Mouse (Mus musculus) midbrain, postnatal 0 days (tissue): ENCODE measurements at regions not wholly inside any gene's neighbourhood (a gene's known extent, or its start where the extent isn't known, plus 50 kb on each side); places are given as distances from the start of the nearest gene placed in this dataset.

Source experiments
- ATAC-seq: fragments of 200-750 bp; cut with Nextera tagmentation; 2 replicates; pipeline ENCODE4 v1.8.0; 2017; ENCODE audit warnings: moderate number of reproducible peaks, mild to moderate bottlenecking, moderate TSS enrichment, moderate library complexity; ENCODE audit not compliant: low FRiP score
- DNase-seq: peaks from one replicate; pipeline ENCODE4 v3.0.0-alpha.2; 2015; ENCODE audit warnings: low spot score
- H3K27ac ChIP-seq: fragments of 300-500 bp; sonication (generic); 2 replicates; pipeline ENCODE4 v1.5.1; 2014; ENCODE audit warnings: low read depth, mild to moderate bottlenecking, low read length, mixed read lengths
- H3K27me3 ChIP-seq: fragments of 300-500 bp; sonication (generic); 2 replicates; pipeline ENCODE4 v1.6.1; 2014; ENCODE audit warnings: low read length, control low read depth, mixed read lengths; ENCODE audit not compliant: insufficient read depth
- H3K36me3 ChIP-seq: fragments of 300-500 bp; sonication (generic); 2 replicates; pipeline ENCODE4 v1.6.1; 2014; ENCODE audit warnings: low read length, control low read depth, mixed read lengths; ENCODE audit not compliant: insufficient read depth
- H3K4me1 ChIP-seq: fragments of 300-500 bp; sonication (generic); 2 replicates; pipeline ENCODE4 v1.6.1; 2014; ENCODE audit warnings: mild to moderate bottlenecking, control low read depth, antibody characterized with exemption, low read length, mixed read lengths; ENCODE audit not compliant: insufficient read depth
- H3K4me2 ChIP-seq: fragments of 300-500 bp; sonication (generic); 2 replicates; pipeline ENCODE4 v1.6.1; 2014; ENCODE audit warnings: low read depth, mild to moderate bottlenecking, low read length, mixed read lengths; ENCODE audit not compliant: poor library complexity, severe bottlenecking
- H3K4me3 ChIP-seq: fragments of 300-500 bp; sonication (generic); 2 replicates; pipeline ENCODE4 v1.5.1; 2014; ENCODE audit warnings: low read depth, mild to moderate bottlenecking, low read length, moderate library complexity
- H3K9ac ChIP-seq: fragments of 300-500 bp; sonication (generic); replicated peaks from 2 replicates; pipeline ENCODE4 v1.6.1; 2014; ENCODE audit warnings: mild to moderate bottlenecking, low read length, moderate library complexity, mixed read lengths; ENCODE audit not compliant: poor library complexity, severe bottlenecking
- H3K9me3 ChIP-seq: fragments of 300-500 bp; sonication (generic); 2 replicates; pipeline ENCODE4 v1.6.1; 2016; ENCODE audit warnings: low read length, control low read depth
- CTCF ChIP-seq: IDR thresholded peaks from 2 replicates; pipeline ENCODE4 v1.5.1; 2016; ENCODE audit warnings: antibody characterized with exemption, mild to moderate bottlenecking
- WGBS: fragments of 180-500 bp; shearing (Covaris S2); extraction: QIAGEN DNeasy Blood & Tissue Kit; methylation state at CpG from one replicate; pipeline ENCODE4 v1.1.7; 2014; 5-methylcytosine and 5-hydroxymethylcytosine counted together

- Histone ChIP-seq H3K9me3 (no peaks in the 10 kb centered on the region), H3K27me3 (no peaks in the 10 kb centered on the region), H3K27ac (peak overlapping the region; percentile 83), H3K36me3 (no peaks in the 10 kb centered on the region), H3K9ac (peak overlapping the region; percentile 29), H3K4me2 (peak overlapping the region; percentile 62), H3K4me3 (peak overlapping the region; percentile 34), H3K4me1 (peaks cover 13% of the 10 kb centered on the region)
- DNase-seq (peak; percentile 79), ATAC-seq (no peak)
- 3% methylated on average over 14 of the region's 14 CpGs for WGBS
- no peak for TF ChIP-seq CTCF
Measured at GRCm38 (mm10) chr7:73594492-73595139, 53.0 kb upstream of the Chd2 start.

GRCm38 (mm10) chr7:73593645-73594385 lies 52.2 kb upstream of the Chd2 start:
- no peaks in the 10 kb centered on the region for H3K9me3 ChIP-seq
- H3K27me3 ChIP-seq: no peaks in the 10 kb centered on the region
- no peak overlapping the region for H3K27ac ChIP-seq
- ATAC-seq: no peak
- DNase-seq: no peak
- WGBS: 77% methylated on average over 17 of the region's 17 CpGs
- no peak overlapping the region for H3K9ac ChIP-seq
- TF ChIP-seq CTCF: no peak
- H3K4me3 ChIP-seq: no peak overlapping the region
- H3K4me1 ChIP-seq: peaks cover 21% of the 10 kb centered on the region
- no peaks in the 10 kb centered on the region for H3K36me3 ChIP-seq
- H3K4me2 ChIP-seq: no peak overlapping the region

GRCm38 (mm10) chr7:73592857-73593256 lies 51.2 kb upstream of the Chd2 start:
- 88% methylated on average over 5 of the region's 5 CpGs for WGBS
- no peak overlapping the region for H3K9ac ChIP-seq
- no peak for DNase-seq
- no peak for TF ChIP-seq CTCF
- no peak overlapping the region for H3K4me2 ChIP-seq
- H3K9me3 ChIP-seq: no peaks in the 10 kb centered on the region
- ATAC-seq: no peak
- no peak overlapping the region for H3K27ac ChIP-seq
- H3K4me3 ChIP-seq: no peak overlapping the region
- no peaks in the 10 kb centered on the region for H3K27me3 ChIP-seq
- H3K36me3 ChIP-seq: no peaks in the 10 kb centered on the region
- H3K4me1 ChIP-seq: peaks cover 22% of the 10 kb centered on the region
